Mouse (Mus musculus): ENCODE results near the gene Wdr20. TPM values are rescaled to one million over a fixed set of nuclear protein-coding genes. Genes with fewer than 3 reads are reported as not detected.

The Wdr20 gene
- total and polyA plus RNA-seq, 3 experiments: 18.8 to 25.8 TPM; not detected in 1

- no peak for DNase-seq (ENCODE audit: low read depth, low spot score)
- no peaks in the 10 kb centered on the region for H3K9me3 ChIP-seq (replicated peaks; ENCODE audit: insufficient read depth, low read length)
- H3K4me1 ChIP-seq (ENCODE audit: control insufficient read depth in 1 of 2, insufficient read depth in 2 of 2, low read length in 2 of 2): peaks cover 0 to 4% of the 10 kb centered on the region in 2 experiments; a peak in 2 of 4 replicates
- TF ChIP-seq POLR2AphosphoS2 (IDR thresholded peaks at IDR 0.05; ENCODE audit: low read length) (no peak), RCOR1 (IDR thresholded peaks at IDR 0.05; ENCODE audit: low read depth, low read length) (no peak), E2F4 (IDR thresholded peaks at IDR 0.05; ENCODE audit: borderline replicate concordance, low read depth, low read length) (no peak), UBTF (IDR thresholded peaks at IDR 0.05; ENCODE audit: borderline replicate concordance, insufficient read depth, low read depth, low read length) (no peak), RAD21 (IDR thresholded peaks at IDR 0.05; ENCODE audit: low read depth, low read length) (no peak), MAZ (IDR thresholded peaks at IDR 0.05; ENCODE audit: low read depth, low read length) (no peak), ZKSCAN1 (IDR thresholded peaks at IDR 0.05; ENCODE audit: low read depth, low read length) (no peak), MYC (IDR thresholded peaks at IDR 0.05; ENCODE audit: low read depth, low read length) (no peak), EP300 (IDR thresholded peaks at IDR 0.05; ENCODE audit: low read depth in 1 of 2, low read length in 2 of 2) (no peak), USF2 (IDR thresholded peaks at IDR 0.05; ENCODE audit: borderline replicate concordance in 1 of 2, insufficient read depth in 1 of 2, low read depth in 1 of 2, low read length in 2 of 2) (no peak), ZC3H11A (IDR thresholded peaks at IDR 0.05; ENCODE audit: low read depth, low read length) (no peak), MYB (IDR thresholded peaks at IDR 0.05; ENCODE audit: low read depth, low read length) (no peak), TAL1 (IDR thresholded peaks at IDR 0.05; ENCODE audit: low read length) (no peak), ZMIZ1 (IDR thresholded peaks at IDR 0.05; ENCODE audit: low read depth, low read length) (no peak), GATA1 (IDR thresholded peaks at IDR 0.05; ENCODE audit: low read depth, low read length) (no peak), ZNF384 (IDR thresholded peaks at IDR 0.05; ENCODE audit: low read depth, low read length) (no peak), MAX (IDR thresholded peaks at IDR 0.05; ENCODE audit: low read length) (no peak)
- no peak overlapping the region for H3K27ac ChIP-seq (ENCODE audit: control insufficient read depth, low read depth, low read length)
- no peaks in the 10 kb centered on the region for H3K27me3 ChIP-seq (ENCODE audit: control insufficient read depth in 1 of 2, insufficient read depth in 2 of 2, low read length in 2 of 2)
- H3K4me3 ChIP-seq (ENCODE audit: control insufficient read depth in 1 of 2, insufficient read depth in 1 of 2, low read depth in 2 of 2, low read length in 2 of 2): no peak overlapping the region
- no peak overlapping the region for H3K9ac ChIP-seq (ENCODE audit: control insufficient read depth, low read depth, low read length, poor library complexity, severe bottlenecking)
- peaks cover 0 to 4% of the 10 kb centered on the region in 2 experiments; a peak in 1 of 4 replicates for H3K36me3 ChIP-seq (ENCODE audit: control insufficient read depth in 1 of 2, insufficient read depth in 2 of 2, low read length in 2 of 2)
- no peaks in the 10 kb centered on the region; the same call in 1 of the 2 replicates for H3K79me2 ChIP-seq (ENCODE audit: control insufficient read depth, insufficient read depth, low read length, poor library complexity)
Measured at GRCm38 (mm10) chr12:110836729-110837128, 99.0 kb downstream of the Wdr20 start.

- DNase-seq (ENCODE audit: low read depth, low spot score): no peak
- Histone ChIP-seq H3K9me3 (replicated peaks; ENCODE audit: insufficient read depth, low read length) (no peaks in the 10 kb centered on the region), H3K4me3 (ENCODE audit: control insufficient read depth in 1 of 2, insufficient read depth in 1 of 2, low read depth in 2 of 2, low read length in 2 of 2) (no peak overlapping the region), H3K27me3 (ENCODE audit: control insufficient read depth in 1 of 2, insufficient read depth in 2 of 2, low read length in 2 of 2) (no peaks in the 10 kb centered on the region), H3K27ac (ENCODE audit: control insufficient read depth, low read depth, low read length) (no peak overlapping the region), H3K36me3 (ENCODE audit: control insufficient read depth in 1 of 2, insufficient read depth in 2 of 2, low read length in 2 of 2) (peaks cover 0 to 5% of the 10 kb centered on the region in 2 experiments; a peak in 1 of 4 replicates), H3K4me1 (ENCODE audit: control insufficient read depth in 1 of 2, insufficient read depth in 2 of 2, low read length in 2 of 2) (peaks cover 0 to 5% of the 10 kb centered on the region in 2 experiments; a peak in 2 of 4 replicates), H3K79me2 (ENCODE audit: control insufficient read depth, insufficient read depth, low read length, poor library complexity) (no peaks in the 10 kb centered on the region; the same call in 1 of the 2 replicates), H3K9ac (ENCODE audit: control insufficient read depth, low read depth, low read length, poor library complexity, severe bottlenecking) (no peak overlapping the region)
- no peak for TF ChIP-seq MYC (IDR thresholded peaks at IDR 0.05; ENCODE audit: low read depth, low read length)
- no peak for TF ChIP-seq UBTF (IDR thresholded peaks at IDR 0.05; ENCODE audit: borderline replicate concordance, insufficient read depth, low read depth, low read length)
- no peak for TF ChIP-seq KAT2A (conservative IDR thresholded peaks at IDR 0.05; ENCODE audit: low read depth, low read length)
- TF ChIP-seq USF2 (IDR thresholded peaks at IDR 0.05; ENCODE audit: borderline replicate concordance in 1 of 2, insufficient read depth in 1 of 2, low read depth in 1 of 2, low read length in 2 of 2): no peak
Measured at GRCm38 (mm10) chr12:110837192-110837841, 99.6 kb downstream of the Wdr20 start.

Data from MEL (cell line).